Mouse (Mus musculus): Measurements from ENCODE around the gene Il17d. TPM values are rescaled to one million over a fixed set of nuclear protein-coding genes. Genes with fewer than 3 reads are reported as not detected.

Gene Il17d
- not detected for total RNA-seq (2023)

DNA sequence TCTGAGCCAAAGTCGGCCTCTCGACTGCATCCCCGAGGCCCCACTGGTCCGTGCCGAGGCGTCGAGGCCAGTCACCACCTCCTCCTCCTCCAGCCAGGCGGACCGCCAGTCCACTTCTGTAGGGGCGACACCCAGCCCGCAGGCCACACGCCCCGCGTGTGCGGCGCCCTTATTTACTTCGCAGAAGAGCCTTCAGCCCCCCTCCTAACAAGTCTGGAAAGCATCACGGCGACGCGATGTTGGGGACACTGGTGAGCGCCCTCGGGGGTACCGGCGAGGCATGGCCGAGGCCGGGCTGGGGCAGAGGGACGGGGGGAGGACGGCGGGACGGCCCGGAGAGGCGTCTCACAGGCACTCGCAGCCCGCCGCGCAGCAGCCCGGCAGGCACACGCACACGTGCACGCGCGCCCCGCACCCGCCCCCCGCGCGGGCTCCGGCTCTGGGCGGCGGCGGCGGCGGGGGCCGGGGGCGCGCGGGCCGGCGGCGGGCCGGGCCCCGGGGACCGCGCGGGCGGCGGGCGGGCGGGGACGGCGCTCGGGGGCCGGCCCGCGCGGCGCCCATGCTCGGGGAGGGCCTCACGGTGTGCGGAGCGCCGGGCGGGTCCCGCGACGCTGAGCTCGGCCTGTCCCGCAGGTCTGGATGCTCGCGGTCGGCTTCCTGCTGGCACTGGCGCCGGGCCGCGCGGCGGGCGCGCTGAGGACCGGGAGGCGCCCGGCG is at the start of gene Il17d:
Il17d (plus strand) TSS at position 107 of the 717 bp plus-strand sequence.

DNA sequence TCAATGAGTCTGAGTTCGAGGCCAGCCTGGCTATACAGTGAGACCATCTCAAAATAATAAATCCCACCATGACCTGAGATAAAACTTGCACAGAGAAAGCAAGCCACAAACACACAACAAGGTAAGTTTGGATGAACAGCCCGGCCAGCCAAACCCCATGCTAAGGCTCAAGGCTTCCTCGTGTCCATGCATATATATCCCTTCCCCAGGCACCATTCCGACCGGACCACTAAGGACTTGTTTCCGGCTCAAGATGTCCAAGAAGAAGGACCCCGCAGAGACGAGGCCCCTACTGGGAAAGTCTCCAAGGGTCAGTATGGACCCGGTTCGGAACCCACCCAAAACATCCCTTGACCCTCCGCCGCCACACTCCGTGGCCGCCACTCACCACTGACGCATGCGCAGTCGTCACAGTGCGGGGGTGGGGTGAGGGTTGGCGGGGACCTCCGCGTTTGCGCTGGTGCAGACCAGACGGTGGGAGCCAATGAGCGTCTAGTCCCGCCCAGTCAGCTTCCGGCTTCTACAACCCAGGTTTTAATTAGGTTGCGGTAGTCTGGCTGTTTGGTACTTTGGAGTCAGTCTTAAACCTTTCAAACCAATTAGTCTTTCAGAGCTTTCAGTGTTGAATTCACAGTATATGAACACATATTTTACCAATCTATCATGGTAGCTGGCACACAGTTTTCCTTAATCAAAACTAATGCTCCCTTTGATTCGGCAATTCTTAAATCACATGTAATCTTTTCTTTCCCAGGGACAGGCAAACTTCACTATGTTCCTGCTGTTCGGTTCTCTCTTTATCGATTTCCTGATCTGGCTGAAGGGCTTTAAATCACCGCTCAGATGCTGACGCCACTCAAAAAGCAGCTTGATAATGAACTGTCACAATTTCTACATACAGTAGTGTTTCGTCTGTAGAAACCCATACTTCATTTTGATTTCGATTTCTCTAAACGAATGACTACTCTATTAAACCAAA is 46.9 kb downstream of the Il17d start, which contains the start of gene Eef1akmt1:
Eef1akmt1 (minus strand) TSS at position 458 of the 979 bp plus-strand sequence.

Other genes starting within 250 kb of the Il17d start
- 10 to 100 TPM; 14.4 to 14.8 TPM for gene Cryl1, start 126.2 kb upstream of the Il17d start, total RNA-seq (2023)
- gene Ift88, start 100.7 kb upstream of the Il17d start, total RNA-seq (2023) = 1 to 10 TPM; 2.3 to 3.1 TPM
- gene Eef1akmt1, start 46.8 kb downstream of the Il17d start, total RNA-seq (2023) = 10 to 100 TPM; 10.5 to 14.5 TPM
- 10 to 100 TPM; 14.7 to 14.9 TPM for gene Xpo4, start 140.7 kb downstream of the Il17d start, total RNA-seq (2023)
- 1 to 10 TPM in 1 of 2 experiments, not detected in 1; 1.8 TPM for gene Gm49361, start 221.3 kb downstream of the Il17d start, total RNA-seq (2023)
- 10 to 100 TPM; 37.3 to 39.1 TPM for gene Lats2, start 233.6 kb downstream of the Il17d start, total RNA-seq (2023)